Mouse (Mus musculus) T-helper 17 cell (primary cell): ENCODE results near the gene Nlrx1.

Experiments
- in situ Hi-C, 2 experiments: fragments of 300-600 bp; cut with MboI, MseI; formaldehyde crosslinking; loops; 1 replicate in 1 of 2; 2 replicates in 1 of 2; pipeline ENCODE4 v1.15.1; 2025; ENCODE audit warnings: high pct_unique_total_duplicates in 2 of 2

The Nlrx1 gene

GRCm38 (mm10) chr9:44238501-44239190, 29.8 kb downstream of the Nlrx1 start:
- in situ Hi-C loops = loop anchor here in 1 of 2 experiments (5.0 kb wide), 1 partner anchor 99 kb away; no protein-coding TSS in a partner anchor

DNA sequence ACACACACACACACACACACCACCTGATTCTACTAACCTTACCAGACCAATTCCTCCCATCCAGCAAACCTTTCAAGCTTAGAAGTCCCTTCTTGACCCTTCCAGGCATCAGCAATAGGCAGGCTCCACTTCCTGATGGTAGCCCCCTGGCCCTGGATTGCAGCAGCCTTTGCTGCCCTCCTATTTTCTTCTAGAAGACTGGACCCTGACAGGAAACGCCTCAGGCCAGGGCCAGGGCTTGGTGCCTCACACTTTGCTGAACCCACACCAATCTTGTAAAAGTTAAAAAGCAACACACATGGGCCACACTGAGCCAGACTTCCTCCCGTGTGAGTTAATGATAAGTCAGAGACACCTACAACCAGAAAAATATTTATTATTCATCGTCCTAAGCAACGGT, 31.3 kb downstream of the Nlrx1 start:
- in situ Hi-C loops = loop anchor here in 1 of 2 experiments (5.0 kb wide), 1 partner anchor 100 kb away; no protein-coding TSS in a partner anchor

DNA sequence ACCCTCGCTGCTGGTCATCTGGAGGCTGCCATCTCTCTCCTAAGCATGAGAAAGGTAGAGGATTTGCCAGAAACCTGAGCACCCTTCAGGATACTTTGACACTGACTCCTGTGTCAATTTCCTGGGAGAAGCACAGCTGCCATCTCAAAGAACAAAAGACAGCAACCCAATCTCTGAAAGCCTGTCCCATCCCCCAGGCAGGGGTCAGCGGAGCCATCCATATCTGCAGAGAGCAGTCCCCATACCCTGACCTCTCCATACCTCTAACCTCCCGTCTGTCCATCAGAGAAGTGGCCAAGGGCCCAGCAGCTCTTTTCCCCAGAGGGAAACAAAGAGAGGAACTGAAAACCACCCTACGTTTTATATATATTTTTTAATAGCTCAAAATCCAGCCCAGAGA, 31.8 kb downstream of the Nlrx1 start:
- in situ Hi-C loops = loop anchor here in 1 of 2 experiments (5.0 kb wide), 1 partner anchor 101 kb away; no protein-coding TSS in a partner anchor

DNA sequence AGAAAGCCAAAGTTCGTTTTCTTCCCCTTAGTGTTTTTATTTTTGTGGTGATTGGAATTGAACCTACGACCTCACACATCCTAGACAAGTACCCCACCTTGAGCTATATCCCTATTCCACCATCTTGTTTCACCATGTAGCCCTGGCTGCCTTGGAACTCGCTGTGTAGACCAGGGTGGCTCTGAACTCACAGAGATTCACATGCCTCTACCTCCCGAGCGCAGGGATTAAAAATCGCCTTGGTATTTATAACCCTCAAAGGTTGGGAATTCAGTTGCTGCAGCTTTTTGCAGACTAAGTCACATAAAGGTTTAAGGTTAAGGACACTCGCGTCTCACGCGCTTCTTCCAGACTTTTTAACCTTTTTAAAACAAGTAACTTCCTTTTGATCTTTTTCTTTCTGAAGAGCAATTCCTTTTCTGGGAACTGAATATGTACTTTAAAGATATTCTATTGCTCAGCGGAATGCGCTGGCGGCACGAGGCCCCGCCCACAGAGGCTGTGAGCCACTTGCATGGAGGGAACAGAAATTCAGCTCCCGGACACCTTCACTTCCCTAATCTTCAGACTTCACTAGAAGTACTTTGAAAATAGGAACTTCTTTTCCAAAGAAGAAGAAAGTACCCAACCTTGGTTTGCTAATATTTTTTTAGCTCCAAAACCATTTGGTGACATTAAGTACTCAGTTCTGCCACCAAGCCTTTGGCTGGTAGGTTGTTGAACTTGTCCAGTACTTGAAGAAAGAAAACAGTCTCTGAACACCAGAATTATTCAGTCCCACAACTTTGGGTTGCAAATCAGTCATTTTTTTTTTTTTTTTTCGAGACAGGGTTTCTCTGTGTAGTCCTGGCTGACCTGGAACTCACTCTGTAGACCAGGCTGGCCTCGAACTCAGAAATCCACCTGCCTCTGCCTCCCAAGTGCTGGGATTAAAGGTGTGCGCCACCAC, 33.6 kb downstream of the Nlrx1 start:
- in situ Hi-C loops = loop anchor here in 1 of 2 experiments (5.0 kb wide), 2 partner anchors 57 to 103 kb away; no protein-coding TSS in a partner anchor

DNA sequence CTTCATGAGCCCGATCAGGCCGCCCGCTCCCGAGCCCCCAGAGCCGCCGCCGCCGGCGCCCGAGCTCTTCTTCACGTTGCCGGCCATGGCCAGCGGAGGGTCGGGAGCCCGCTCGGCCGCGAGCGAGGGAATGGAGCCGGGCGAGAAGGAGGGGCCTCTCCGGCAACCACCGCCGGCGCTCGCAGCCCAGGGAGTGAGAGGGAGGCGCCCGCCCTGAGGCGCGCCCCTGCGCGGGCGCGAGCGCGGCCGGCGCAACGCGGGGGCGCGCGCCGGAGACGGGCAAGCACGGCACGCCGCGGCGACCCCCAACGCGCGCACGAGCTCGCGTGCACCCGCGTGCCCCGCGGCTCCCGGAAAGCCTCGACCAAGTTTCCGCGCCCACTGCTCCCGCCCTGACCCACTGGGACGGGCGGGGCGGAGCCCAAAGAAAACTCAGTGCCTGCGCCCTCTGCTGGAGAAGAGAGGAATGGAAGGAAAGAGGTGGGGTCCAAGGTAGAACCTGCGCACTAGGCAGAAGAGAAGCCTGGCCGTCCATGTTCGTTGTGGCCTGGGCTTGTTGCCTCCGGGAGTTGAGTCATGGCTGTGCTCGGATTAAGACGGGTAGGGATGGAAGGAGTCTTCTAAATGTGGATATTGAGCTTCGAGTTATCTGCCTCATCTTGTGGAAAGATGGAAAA, 34.5 kb downstream of the Nlrx1 start, which contains the start of gene Cbl:
TSS of gene Cbl (minus strand) at position 248 of the 677 bp plus-strand sequence.
- in situ Hi-C loops = loop anchor here in 1 of 2 experiments (5.0 kb wide), 1 partner anchor 57 kb away; no protein-coding TSS in a partner anchor

- in situ Hi-C loops = loop anchor here in 1 of 2 experiments (5.0 kb wide), 1 partner anchor 56 kb away; no protein-coding TSS in a partner anchor
Measured at GRCm38 (mm10) chr9:44233021-44233801, 35.2 kb downstream of the Nlrx1 start.

- in situ Hi-C loops = loop anchor here in 1 of 2 experiments (5.0 kb wide), 1 partner anchor 54 kb away; no protein-coding TSS in a partner anchor
Measured at GRCm38 (mm10) chr9:44231609-44232008, 36.8 kb downstream of the Nlrx1 start.

- in situ Hi-C loops = no loop called here
Measured at GRCm38 (mm10) chr9:44225993-44226392, 42.4 kb downstream of the Nlrx1 start.

DNA sequence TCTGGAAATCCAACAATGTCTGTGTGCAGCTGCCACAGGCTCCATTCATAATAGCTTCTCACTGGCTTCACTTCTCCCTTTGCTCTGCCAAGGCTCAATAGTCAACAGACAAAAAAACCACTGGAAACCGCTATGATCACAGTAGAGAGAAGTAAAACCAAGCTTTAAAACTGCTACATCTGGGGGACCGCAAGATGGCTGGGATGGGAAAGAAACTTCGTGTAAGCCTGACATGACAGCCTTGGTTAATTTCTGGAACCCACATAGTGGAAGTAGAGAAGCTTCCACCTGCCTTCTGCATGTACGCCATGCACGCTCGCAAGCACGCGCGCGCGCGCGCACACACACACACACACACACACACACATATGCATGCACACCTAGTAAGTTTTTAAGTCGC, 54.9 kb downstream of the Nlrx1 start:
- in situ Hi-C loops = no loop called here

DNA sequence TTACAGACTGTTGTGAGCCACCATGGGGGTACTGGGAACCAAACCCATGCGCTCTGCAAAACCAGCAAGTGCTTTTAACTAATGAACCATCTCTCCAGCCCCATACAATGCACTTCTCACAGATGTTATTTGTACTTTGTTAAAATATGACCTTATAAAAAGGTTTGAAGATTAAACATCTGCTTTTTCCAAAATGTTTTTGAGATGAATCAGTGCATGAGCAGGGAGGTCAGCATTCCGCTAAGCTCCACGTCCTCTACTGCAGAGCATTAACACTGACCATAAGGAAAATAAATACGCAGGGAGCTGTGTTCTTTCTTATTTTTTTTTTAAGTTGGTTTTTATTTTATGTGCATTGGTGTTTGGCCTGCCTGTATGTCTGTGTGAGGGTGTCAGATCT, 56.0 kb downstream of the Nlrx1 start:
- in situ Hi-C loops = no loop called here

- in situ Hi-C loops = loop anchor here in 1 of 2 experiments (5.0 kb wide), 1 partner anchor 33 kb away; the partner anchor contains the start of gene Ccdc153
Measured at GRCm38 (mm10) chr9:44209416-44209815, 59.0 kb downstream of the Nlrx1 start.

- in situ Hi-C loops = loop anchor here in 1 of 2 experiments (5.0 kb wide), 1 partner anchor 34 kb away; the partner anchor contains the start of gene Ccdc153
Measured at GRCm38 (mm10) chr9:44207840-44208239, 60.6 kb downstream of the Nlrx1 start.
